Mouse (Mus musculus) embryonic facial prominence, embryonic 14.5 days (tissue): ENCODE data around the gene Adam26b. TPM values are rescaled to one million over a fixed set of nuclear protein-coding genes. Genes with fewer than 3 reads are reported as not detected.
"Not testable (repeated sequence)": the region's sequence is repeated elsewhere in the genome, so short reads cannot be mapped to it uniquely, and the experiment has no call there.

Experiments used
- ATAC-seq: fragments of 200-750 bp; cut with Nextera tagmentation; 2 replicates; pipeline ENCODE4 v1.8.0; 2017; ENCODE audit warnings: low read depth, moderate number of reproducible peaks, moderate TSS enrichment
- DNase-seq: peaks from one replicate; pipeline ENCODE4 v3.0.0-alpha.2; 2015; ENCODE audit warnings: low spot score
- H3K27ac ChIP-seq: fragments of 300-500 bp; sonication (generic); replicated peaks from 2 replicates; pipeline ENCODE4 v1.5.1; 2014; ENCODE audit warnings: low read depth, mild to moderate bottlenecking, low read length, moderate library complexity
- H3K27me3 ChIP-seq: fragments of 300-500 bp; sonication (generic); replicated peaks from 2 replicates; pipeline ENCODE4 v1.6.1; 2014; ENCODE audit warnings: low read length; ENCODE audit not compliant: control insufficient read depth, insufficient read depth
- H3K36me3 ChIP-seq: fragments of 300-500 bp; sonication (generic); 2 replicates; pipeline ENCODE4 v1.6.1; 2014; ENCODE audit warnings: low read length, mixed read lengths; ENCODE audit not compliant: control insufficient read depth, insufficient read depth
- H3K4me1 ChIP-seq: fragments of 300-500 bp; sonication (generic); 2 replicates; pipeline ENCODE4 v1.6.1; 2014; ENCODE audit warnings: antibody characterized with exemption, low read length; ENCODE audit not compliant: control insufficient read depth, insufficient read depth
- H3K4me2 ChIP-seq: fragments of 300-500 bp; sonication (generic); 2 replicates; pipeline ENCODE4 v1.6.1; 2014; ENCODE audit warnings: low read depth, mild to moderate bottlenecking, low read length, moderate library complexity, mixed read lengths
- H3K4me3 ChIP-seq: fragments of 300-500 bp; sonication (generic); 2 replicates; pipeline ENCODE4 v1.5.1; 2014; ENCODE audit warnings: low read depth, mild to moderate bottlenecking, low read length
- H3K9ac ChIP-seq: fragments of 300-500 bp; sonication (generic); 2 replicates; pipeline ENCODE4 v1.6.1; 2014; ENCODE audit warnings: low read depth, mild to moderate bottlenecking, low read length, moderate library complexity, mixed read lengths
- H3K9me3 ChIP-seq: fragments of 300-500 bp; sonication (generic); 2 replicates; pipeline ENCODE4 v1.6.1; 2016; ENCODE audit warnings: low read length; ENCODE audit not compliant: control insufficient read depth
- WGBS: fragments of 180-500 bp; shearing (Covaris S2); extraction: QIAGEN DNeasy Blood & Tissue Kit; methylation state at CpG from one replicate; pipeline ENCODE4 v1.1.7; 2014; 5-methylcytosine and 5-hydroxymethylcytosine counted together
- polyA plus RNA-seq: library from polyadenylated mRNA; unstranded; fragments of >200 nt; fragmentation: Nextera tagmentation; extraction: Ambion mirVana; gene quantifications from 2 replicates; pipeline ENCODE4 v1.2.1, GENCODE M21; 2014

The Adam26b gene
- polyA plus RNA-seq: not detected in 2 replicates

- H3K4me1 ChIP-seq, H3K9ac ChIP-seq, H3K36me3 ChIP-seq, DNase-seq, H3K27me3 ChIP-seq, H3K4me2 ChIP-seq, H3K27ac ChIP-seq, H3K9me3 ChIP-seq, ATAC-seq, H3K4me3 ChIP-seq: not testable (repeated sequence)
Measured at GRCm38 (mm10) chr8:43528006-43528405, at the start of gene Adam26b. Gene Adam26b (minus strand): TSS chr8:43528106.

DNA sequence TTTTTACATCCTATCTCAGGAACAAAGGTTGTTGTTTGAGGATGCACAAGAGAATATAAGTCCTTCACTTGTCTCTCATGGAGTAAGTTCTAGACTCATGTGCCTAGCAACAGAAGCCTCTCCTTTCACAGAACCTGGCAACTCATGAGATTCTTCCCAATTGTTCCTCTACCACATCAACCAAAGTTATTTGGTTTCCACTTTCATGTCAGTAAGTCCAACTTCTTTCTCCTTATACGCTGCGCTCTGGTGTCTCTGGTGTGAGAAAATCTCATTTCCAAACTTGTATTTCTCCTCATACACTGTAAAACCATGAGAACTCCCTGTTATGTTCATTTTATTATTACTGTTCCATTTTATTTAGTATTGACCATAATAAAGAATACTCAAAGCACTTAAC, 48.7 kb upstream of the Adam26b start, which contains the start of gene Adam26a:
TSS of gene Adam26a (minus strand) at position 101 of the 400 bp plus-strand sequence.
- not testable (repeated sequence) for H3K4me1 ChIP-seq, DNase-seq, H3K9ac ChIP-seq, H3K27ac ChIP-seq, H3K9me3 ChIP-seq, H3K4me3 ChIP-seq, ATAC-seq, H3K4me2 ChIP-seq, H3K27me3 ChIP-seq, H3K36me3 ChIP-seq
- WGBS: 91% methylated on average over 2 of the region's 2 CpGs

Other genes with a start within 250 kb of the Adam26b start
- not detected in 2 replicates for gene Zfp42, start 221.1 kb downstream of the Adam26b start, polyA plus RNA-seq
- not detected in 2 replicates for gene Adam26a, start 48.6 kb upstream of the Adam26b start, polyA plus RNA-seq
- not detected in 2 replicates for gene Gm5346, start 99.2 kb upstream of the Adam26b start, polyA plus RNA-seq
- not detected in 2 replicates for gene Adam34, start 181.9 kb upstream of the Adam26b start, polyA plus RNA-seq